ENCODE assay signal across 9 mouse cellular contexts in the genomic region with DNA sequence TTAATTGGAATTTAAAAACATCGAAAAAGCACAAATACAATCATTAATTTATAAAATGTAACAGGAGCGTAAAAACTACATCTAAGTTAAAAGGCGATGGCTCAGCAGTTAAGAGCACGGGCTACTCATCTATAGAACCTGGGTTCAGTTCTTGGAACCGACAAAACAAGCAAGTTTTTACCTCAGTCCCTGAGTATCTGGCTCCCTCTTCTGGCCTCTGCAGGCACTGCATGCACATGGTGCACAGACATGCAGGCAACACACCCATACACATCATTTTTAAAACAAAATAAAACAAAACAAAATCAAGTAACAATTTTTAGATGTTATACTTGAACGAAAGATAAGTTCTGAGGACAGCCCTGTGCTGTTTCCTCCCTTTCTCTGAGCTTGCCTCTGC.
DNase-seq lines count a peak whose midpoint lies in the region; ATAC-seq and TF ChIP-seq lines count a peak whose summit lies in the region.
"Had no signal": no experiment of that assay in that cellular context is flagged by ENCODE, and none has a peak within 500 bp of the region (broad histone marks: within the 10 kb centered on the region; RNA-seq: fewer than 3 reads in every experiment).

No protein-coding gene starts in this region.

- no peaks in the 10 kb centered on the region for H3K36me3 ChIP-seq in MEL (ENCODE audit: control insufficient read depth in 1 of 2, insufficient read depth in 2 of 2, low read length in 2 of 2)

- TF ChIP-seq CTCF in MEL (IDR thresholded peaks at IDR 0.05 in 2 of 3, conservative IDR thresholded peaks at IDR 0.05 in 1 of 3; ENCODE audit: control insufficient read depth in 1 of 3, insufficient read depth in 1 of 3, low read depth in 2 of 3, low read length in 3 of 3, poor library complexity in 1 of 3, severe bottlenecking in 1 of 3): peak in 1 of 3 experiments; percentile 41; a peak in 2 of 6 replicates

- peak; percentile 38 for DNase-seq in CD4-positive, CD25-positive, alpha-beta regulatory T cell, adult 2 months (ENCODE audit: low read depth, low spot score)
- peak; percentile 43 to 49 for DNase-seq in kidney, postnatal 4 days
- DNase-seq in kidney, adult 9 months: no peak
- peak; percentile 23 for DNase-seq in MEL (ENCODE audit: low read depth, low spot score)
- peak; percentile 30 for DNase-seq in lung, postnatal 36 days
- no peak for DNase-seq in urinary bladder, postnatal 36 days (ENCODE audit: low spot score in 2 of 2)
- DNase-seq in layer of hippocampus, adult 11-12 months (ENCODE audit: low spot score): no peak
- DNase-seq: cerebellum, adult 11 months had no signal

- H3K4me1 ChIP-seq in MEL (ENCODE audit: control insufficient read depth in 1 of 2, insufficient read depth in 2 of 2, low read length in 2 of 2): no peaks in the 10 kb centered on the region

- no peaks in the 10 kb centered on the region for H3K79me2 ChIP-seq in MEL (ENCODE audit: control insufficient read depth, insufficient read depth, low read length, poor library complexity)

- no peak for TF ChIP-seq POLR2A in MEL (IDR thresholded peaks at IDR 0.05; ENCODE audit: control insufficient read depth in 1 of 2, insufficient read depth in 1 of 2, low read depth in 1 of 2, low read length in 2 of 2, poor library complexity in 1 of 2)

- no peak for ATAC-seq in CD4-positive, CD25-positive, alpha-beta regulatory T cell, adult 4 months

- no peak for TF ChIP-seq EP300 in MEL (IDR thresholded peaks at IDR 0.05; ENCODE audit: low read depth in 1 of 2, low read length in 2 of 2)

- H3K4me3 ChIP-seq in MEL (ENCODE audit: control insufficient read depth in 1 of 2, insufficient read depth in 1 of 2, low read depth in 2 of 2, low read length in 2 of 2): no peak overlapping the region

- no peak overlapping the region for H3K27ac ChIP-seq in MEL (ENCODE audit: control insufficient read depth, low read depth, low read length)

- no peaks in the 10 kb centered on the region for H3K27me3 ChIP-seq in MEL (ENCODE audit: control insufficient read depth in 1 of 2, insufficient read depth in 2 of 2, low read length in 2 of 2)

- peak; percentile 43 for TF ChIP-seq RAD21 in MEL (IDR thresholded peaks at IDR 0.05; ENCODE audit: low read depth, low read length)

- no peaks in the 10 kb centered on the region for H3K9me3 ChIP-seq in MEL (replicated peaks; ENCODE audit: insufficient read depth, low read length)

- no peak overlapping the region for H3K9ac ChIP-seq in MEL (ENCODE audit: control insufficient read depth, low read depth, low read length, poor library complexity, severe bottlenecking)

TF ChIP-seq in MEL, 35 proteins besides CTCF, POLR2A, EP300 and RAD21:
- TF ChIP-seq BHLHE40 (IDR thresholded peaks at IDR 0.05; ENCODE audit: borderline replicate concordance, low read depth, low read length) (no peak), ELF1 (IDR thresholded peaks at IDR 0.05; ENCODE audit: low read depth, low read length) (no peak), SMC3 (IDR thresholded peaks at IDR 0.05; ENCODE audit: low read depth, low read length) (peak; percentile 47)

Comparison
In these comparisons a context has a peak if more than half of its experiments do, and no peak if none do; other contexts are left out.
1. DNase-seq: peak in CD4-positive, CD25-positive, alpha-beta regulatory T cell, adult 2 months (single experiment), kidney, postnatal 4 days (2 of 2), MEL (single experiment) and lung, postnatal 36 days (single experiment); none in kidney, adult 9 months (single experiment), urinary bladder, postnatal 36 days (0 of 2) and layer of hippocampus, adult 11-12 months (single experiment).